Mouse (Mus musculus) left cerebral cortex, adult 2 months (tissue): ENCODE measurements around the gene Slc24a3. TPM values are rescaled to one million over a fixed set of nuclear protein-coding genes. Genes with fewer than 3 reads are reported as not detected.

Experiments used
- DNase-seq, 2 experiments: peaks; one replicate each; pipeline ENCODE4 v3.0.0; 2021 to 2022; ENCODE audit warnings: low spot score in 2 of 2, mixed read lengths in 1 of 2; ENCODE audit errors: extremely low spot score in 1 of 2
- H3K27ac ChIP-seq: fragments of 200-600 bp; 2 replicates; pipeline ENCODE4 v1.8.1; 2022
- H3K4me3 ChIP-seq: fragments of 200-600 bp; 2 replicates; pipeline ENCODE4 v1.8.1; 2022
- CTCF ChIP-seq: fragments of 200-600 bp; IDR thresholded peaks from 2 replicates; pipeline ENCODE4 v1.8.1; 2022; ENCODE audit warnings: antibody characterized with exemption, mild to moderate bottlenecking, moderate library complexity
- intact Hi-C: fragments of 180-260 bp; cut with DNase I; formaldehyde crosslinking; loops from one replicate; pipeline ENCODE4 v1.15.1; 2025
- total RNA-seq, 2 experiments: library from RNA; stranded (reverse); gene quantifications; 2 replicates each; pipeline ENCODE4 v1.2.3; 2021

Slc24a3 gene
- total RNA-seq, 2 experiments from 2014 or later: 108 to 113 TPM

DNA sequence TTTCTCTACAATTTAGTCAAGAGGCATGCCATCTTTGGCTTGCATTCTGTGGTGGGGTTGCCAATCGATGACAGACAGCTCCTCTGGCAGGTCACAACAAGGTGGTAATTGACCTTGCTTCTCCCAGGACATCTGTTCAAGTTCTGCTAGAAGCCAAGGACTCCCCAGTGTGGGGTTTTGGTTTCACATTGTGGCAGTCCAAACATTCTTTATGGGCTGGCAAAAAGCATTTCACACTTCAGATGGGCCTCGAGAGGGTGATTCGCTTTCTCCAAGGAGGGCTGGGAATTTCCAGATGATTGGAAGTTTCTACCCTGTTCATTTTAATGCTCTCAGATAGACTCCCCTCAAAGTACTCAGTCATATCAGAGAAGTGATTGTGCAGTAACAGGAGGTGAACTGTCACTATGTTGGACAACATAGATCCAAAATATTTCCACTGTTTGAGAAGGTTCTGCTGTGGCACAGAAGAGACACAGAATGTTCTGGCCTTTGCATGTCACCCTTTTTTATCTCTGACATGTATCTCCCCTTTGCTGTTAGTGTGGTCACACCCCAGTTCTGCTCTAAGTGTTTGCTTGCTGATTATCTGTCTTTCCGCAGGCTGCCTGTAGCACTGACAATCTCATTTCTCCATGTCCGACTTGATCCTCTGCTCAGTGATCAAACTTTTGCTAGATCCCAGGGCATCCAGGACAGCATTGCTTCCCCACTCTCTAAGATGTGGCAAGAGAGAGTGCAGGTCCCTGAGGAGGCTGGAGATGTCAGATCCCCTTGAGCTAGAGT is 132.6 kb downstream of the Slc24a3 start:
- intact Hi-C loops: loop anchor here (10.0 kb wide), 1 partner anchor 665 kb away; no protein-coding TSS in a partner anchor
- Histone ChIP-seq H3K4me3 (no peak overlapping the region), H3K27ac (no peak overlapping the region)
- TF ChIP-seq CTCF: no peak
- DNase-seq: no peak

DNA sequence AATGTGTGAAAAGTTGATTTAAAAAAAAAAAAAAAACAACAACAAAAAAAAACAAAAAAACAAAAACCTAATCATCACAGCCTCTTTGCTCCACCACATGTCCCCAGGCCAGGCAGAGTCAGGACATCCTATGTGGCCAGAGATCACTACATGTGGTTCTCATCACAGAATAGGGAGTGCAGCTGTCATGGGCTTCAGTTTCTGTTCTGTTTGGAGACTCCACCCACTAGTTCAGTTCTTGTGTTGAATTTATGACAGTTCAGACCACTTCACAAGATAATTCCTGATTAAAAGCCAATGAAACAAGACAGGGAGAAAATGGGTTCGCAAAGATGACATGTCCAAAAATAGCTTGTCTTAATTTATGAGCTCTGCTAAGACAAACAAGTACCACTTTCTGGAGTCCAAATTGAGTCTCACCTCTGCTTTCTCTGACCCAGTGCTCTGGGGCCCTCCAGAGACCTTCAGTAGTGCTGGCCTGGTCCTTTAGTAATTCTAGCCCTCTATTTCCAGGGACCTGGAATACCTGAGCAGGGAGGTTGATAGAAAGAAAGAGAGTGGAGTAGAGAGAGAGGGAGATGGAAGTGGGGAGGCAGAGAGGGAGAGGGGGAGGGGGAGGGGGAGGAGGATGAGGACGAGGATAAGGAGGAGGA is 139.8 kb downstream of the Slc24a3 start:
- no peak for DNase-seq
- no peak for TF ChIP-seq CTCF
- intact Hi-C loops: no loop called here
- no peak overlapping the region for H3K27ac ChIP-seq
- no peak overlapping the region for H3K4me3 ChIP-seq

DNA sequence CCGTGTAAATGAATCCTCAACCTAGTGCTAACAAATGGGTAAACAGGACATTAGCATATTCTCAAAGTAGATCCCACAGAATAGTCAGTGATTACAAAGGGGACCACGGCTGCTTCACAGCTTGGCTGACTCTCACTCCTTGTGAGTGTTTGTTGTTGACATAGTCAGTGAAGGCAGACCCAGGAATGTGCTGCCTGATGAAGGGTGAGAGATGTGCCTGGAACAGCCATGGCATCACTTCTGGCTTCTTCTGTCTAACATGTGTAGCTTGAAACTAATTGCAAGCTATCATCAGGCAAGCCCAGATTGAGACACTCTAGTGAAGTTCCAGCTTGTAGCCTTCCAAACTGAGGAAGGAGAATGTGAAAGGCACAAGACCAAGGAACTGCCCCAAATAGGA is 151.4 kb downstream of the Slc24a3 start:
- no peak for TF ChIP-seq CTCF
- intact Hi-C loops: no loop called here
- Histone ChIP-seq H3K27ac (no peak overlapping the region), H3K4me3 (no peak overlapping the region)
- DNase-seq: no peak

DNA sequence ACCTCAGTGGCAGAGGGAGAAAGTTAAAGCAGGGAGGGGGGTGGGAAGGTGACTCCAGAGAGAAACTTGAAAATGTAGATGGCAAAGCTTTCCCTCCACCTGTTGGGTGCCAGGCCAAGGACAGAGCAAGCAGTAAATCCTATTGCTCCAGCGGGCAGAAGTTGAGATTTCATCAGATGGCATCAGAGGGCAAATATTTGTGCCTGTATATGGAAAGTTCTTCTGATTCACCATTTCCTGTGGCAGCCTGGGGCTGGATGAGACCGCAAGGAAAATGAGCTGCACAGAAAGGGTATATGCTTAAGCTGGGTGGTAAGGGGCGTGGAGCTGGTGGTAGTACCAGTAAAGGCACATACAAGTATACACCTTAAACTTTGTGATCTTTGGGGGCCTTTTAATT is 153.7 kb downstream of the Slc24a3 start:
- TF ChIP-seq CTCF: no peak
- Histone ChIP-seq H3K27ac (no peak overlapping the region), H3K4me3 (no peak overlapping the region)
- DNase-seq: no peak
- intact Hi-C loops: no loop called here

DNA sequence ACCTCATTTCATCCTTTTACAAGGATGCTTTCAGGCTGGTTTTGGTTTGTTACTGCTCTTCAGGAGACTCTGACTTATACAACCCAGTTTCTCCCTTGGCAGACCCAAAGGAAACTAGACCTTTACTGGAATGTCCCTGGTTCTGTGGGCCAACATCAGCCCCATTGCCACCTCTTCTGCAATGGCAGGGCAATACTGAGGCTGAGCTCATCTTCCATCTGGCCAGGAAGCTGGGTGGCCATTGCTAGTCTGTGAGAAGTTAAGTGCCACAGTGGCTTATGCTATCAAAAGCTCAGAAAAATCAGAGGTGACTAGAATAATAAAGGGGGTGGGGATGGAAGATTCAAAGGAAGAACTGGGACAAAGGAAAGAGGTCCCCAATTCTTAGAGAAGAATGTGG is 154.2 kb downstream of the Slc24a3 start:
- intact Hi-C loops: no loop called here

DNA sequence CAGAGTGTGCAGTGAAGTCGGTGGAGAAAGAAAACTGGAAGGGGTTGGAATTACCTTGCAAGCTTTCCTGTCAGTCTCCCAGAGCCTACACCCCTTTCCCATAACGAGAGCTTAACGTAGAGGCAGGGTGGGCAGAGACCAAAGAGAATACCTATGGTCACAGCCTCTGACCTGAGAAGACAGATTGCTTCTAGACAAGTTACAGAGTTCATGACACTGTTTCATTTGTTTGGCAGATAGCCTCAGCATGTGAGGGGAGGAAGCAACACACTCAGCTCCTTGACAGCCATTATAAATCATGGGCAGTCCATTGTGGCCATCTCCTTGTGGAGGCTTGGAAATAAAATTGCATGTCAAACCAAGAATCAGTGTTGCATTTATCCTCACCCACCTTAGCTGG is 156.9 kb downstream of the Slc24a3 start:
- no peak overlapping the region for H3K27ac ChIP-seq
- H3K4me3 ChIP-seq: no peak overlapping the region

More for the DNA sequence above, 154.2 kb downstream of the Slc24a3 start:
- no peak for TF ChIP-seq CTCF
- Histone ChIP-seq H3K4me3 (no peak overlapping the region), H3K27ac (no peak overlapping the region)
- no peak for DNase-seq

DNA sequence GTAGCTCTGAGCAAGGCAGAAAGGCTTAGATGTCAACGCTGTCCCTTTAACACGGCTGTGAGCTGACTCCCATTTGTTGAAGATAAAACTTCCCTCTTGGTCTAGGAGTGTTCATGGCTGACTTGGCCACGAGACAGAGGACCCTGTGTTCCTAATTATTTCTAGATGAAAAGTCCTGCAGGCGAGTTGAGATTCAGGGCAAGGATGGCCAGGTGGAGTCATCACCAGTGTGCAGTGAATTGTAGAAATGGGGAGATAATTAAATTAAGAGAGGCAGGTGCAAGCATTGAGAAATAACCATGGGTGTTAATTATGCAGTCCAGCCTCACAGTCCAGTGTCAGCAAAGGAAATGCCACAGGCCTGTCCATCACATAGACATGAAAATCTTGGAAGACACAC is 158.3 kb downstream of the Slc24a3 start:
- intact Hi-C loops: no loop called here
- TF ChIP-seq CTCF: no peak
- DNase-seq: no peak
- no peak overlapping the region for H3K27ac ChIP-seq
- no peak overlapping the region for H3K4me3 ChIP-seq

More for the DNA sequence above, 156.9 kb downstream of the Slc24a3 start:
- intact Hi-C loops: no loop called here
- DNase-seq: no peak
- no peak for TF ChIP-seq CTCF

DNA sequence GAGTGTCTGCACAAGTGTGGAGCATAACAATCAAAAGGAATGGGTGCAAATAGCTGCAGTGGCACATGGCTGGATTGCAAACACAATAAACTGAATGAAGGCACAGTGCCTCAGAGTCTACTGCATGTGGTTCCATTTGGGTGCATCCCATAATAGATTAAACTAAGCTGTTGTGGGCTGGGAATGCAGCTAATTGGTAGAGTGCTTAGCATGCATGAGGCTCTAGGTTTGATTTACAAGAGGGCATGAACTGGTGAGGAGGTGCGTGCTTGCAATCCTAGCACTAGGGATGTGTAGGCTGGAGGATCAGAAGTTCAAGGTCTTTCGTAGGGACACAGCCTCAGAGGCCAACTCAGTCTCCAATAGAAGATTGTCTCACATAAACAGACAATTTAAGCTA is 159.0 kb downstream of the Slc24a3 start:
- no peak for DNase-seq
- TF ChIP-seq CTCF: no peak
- no peak overlapping the region for H3K4me3 ChIP-seq
- no peak overlapping the region for H3K27ac ChIP-seq
- intact Hi-C loops: no loop called here

DNA sequence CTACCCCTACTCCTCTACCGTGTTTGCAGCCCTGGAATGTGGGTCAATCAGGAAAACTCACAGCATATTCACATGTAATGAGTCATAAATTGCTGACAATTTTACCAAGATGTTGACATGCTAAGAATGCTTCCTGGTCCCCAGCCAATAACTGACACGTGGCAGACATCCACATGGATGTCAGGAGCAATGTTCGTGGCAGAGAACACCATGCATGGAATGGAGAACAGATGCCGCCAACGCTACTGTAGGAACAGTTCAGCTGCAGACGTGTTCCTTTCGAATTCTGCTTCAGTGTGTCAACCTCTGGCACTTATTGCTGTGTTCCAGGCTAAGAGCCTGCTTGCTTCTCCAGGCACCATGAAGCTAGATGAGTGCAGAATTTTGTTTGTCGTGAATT is 162.2 kb downstream of the Slc24a3 start:
- TF ChIP-seq CTCF: no peak
- Histone ChIP-seq H3K27ac (0 out of 2 replicates have a peak overlapping the region, but pooled peaks have one; percentile 25), H3K4me3 (no peak overlapping the region)
- peak in 1 of 2 experiments; percentile 13 for DNase-seq
- intact Hi-C loops: no loop called here

DNA sequence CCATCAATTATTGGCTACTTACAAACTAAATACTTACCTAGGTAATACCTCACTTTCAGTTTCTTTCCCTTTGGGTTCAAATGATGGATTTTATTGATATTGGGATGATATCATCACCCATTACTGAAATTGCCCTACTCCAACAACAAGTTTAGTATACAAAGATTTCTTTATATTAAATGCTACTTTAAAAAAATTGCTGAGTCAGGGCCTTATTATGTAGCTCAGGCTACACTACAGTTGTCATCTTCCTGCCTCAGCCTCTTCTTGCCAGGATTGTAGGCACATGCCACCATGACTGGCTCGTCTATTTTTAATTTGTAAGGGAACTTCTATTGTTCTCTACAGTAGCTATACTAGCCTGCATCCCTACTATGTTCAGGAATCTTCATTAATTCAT is 164.0 kb downstream of the Slc24a3 start:
- intact Hi-C loops: no loop called here
- H3K27ac ChIP-seq: no peak overlapping the region
- TF ChIP-seq CTCF: no peak
- no peak overlapping the region for H3K4me3 ChIP-seq
- no peak for DNase-seq

DNA sequence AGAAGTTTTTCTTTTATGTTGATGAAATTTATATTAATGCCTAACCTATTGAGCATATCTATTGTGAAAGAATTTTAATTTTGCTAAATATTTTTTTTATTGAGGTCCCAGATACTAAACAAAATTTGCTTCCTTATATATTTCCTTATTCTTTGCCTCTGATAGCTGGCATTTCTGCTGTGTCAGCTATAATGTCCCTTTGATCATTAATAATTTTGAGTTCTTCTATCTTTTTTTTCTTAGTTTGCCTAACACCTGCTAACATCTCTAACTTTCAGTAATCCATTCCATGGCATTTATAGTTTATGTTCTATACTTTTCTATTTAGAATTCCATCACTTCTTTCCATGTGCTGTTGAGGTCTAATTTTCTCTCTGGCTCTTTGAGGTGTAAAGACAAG is 165.9 kb downstream of the Slc24a3 start:
- Histone ChIP-seq H3K4me3 (no peak overlapping the region), H3K27ac (no peak overlapping the region)
- TF ChIP-seq CTCF: no peak
- intact Hi-C loops: no loop called here
- no peak for DNase-seq

DNA sequence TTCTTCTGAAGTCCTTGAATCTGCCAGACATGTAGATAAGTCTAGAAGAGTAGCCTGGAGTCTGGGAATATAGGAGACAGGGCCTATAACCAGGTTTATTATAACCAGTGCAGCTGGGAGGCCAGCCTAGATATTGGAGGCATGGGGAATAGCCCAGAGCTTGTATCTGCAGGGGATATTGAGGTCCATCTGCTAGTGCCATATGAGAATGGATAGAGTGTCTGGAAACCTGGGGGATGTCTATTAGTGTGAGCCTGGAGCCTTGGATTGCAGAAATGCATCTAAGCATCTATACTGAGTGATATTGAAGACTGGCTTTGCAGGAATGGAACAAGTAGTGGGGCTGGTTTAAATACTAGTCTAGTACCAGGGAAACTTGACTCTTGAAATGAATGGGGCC is 168.9 kb downstream of the Slc24a3 start:
- no peak for TF ChIP-seq CTCF
- H3K4me3 ChIP-seq: no peak overlapping the region
- intact Hi-C loops: no loop called here
- DNase-seq: no peak
- H3K27ac ChIP-seq: no peak overlapping the region

DNA sequence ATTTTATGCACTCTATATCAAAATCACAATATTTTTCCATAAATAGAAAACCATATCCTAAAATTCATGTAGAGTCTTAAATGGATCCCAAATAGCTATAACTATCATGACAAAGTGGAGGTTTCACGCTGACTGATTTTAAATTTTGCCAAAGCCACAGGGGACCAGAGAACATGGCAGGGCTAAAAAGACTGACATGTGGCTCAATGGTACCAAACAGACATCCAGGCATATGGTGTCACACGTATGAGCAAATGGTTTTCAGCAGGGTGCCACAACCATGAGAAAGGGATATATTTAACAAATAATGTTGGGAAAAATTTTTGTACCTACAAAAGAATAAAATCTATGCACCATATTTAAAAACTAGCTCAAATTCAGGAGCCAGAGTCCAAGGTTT is 173.3 kb downstream of the Slc24a3 start:
- DNase-seq: no peak
- no peak for TF ChIP-seq CTCF
- intact Hi-C loops: no loop called here
- no peak overlapping the region for H3K27ac ChIP-seq
- H3K4me3 ChIP-seq: no peak overlapping the region
